Mouse (Mus musculus) neutrophil, adult 83 days (primary cell): ENCODE data around the gene Mrpl43. TPM values are rescaled to one million over a fixed set of nuclear protein-coding genes. Genes with fewer than 3 reads are reported as not detected.

ENCODE experiments used
- total RNA-seq, 2 experiments: library from RNA; stranded (reverse); gene quantifications; one replicate each; pipeline ENCODE4 v1.2.4; 2023

The Mrpl43 gene
- total RNA-seq: 10 to 100 TPM; 25.1 to 25.4 TPM

DNA sequence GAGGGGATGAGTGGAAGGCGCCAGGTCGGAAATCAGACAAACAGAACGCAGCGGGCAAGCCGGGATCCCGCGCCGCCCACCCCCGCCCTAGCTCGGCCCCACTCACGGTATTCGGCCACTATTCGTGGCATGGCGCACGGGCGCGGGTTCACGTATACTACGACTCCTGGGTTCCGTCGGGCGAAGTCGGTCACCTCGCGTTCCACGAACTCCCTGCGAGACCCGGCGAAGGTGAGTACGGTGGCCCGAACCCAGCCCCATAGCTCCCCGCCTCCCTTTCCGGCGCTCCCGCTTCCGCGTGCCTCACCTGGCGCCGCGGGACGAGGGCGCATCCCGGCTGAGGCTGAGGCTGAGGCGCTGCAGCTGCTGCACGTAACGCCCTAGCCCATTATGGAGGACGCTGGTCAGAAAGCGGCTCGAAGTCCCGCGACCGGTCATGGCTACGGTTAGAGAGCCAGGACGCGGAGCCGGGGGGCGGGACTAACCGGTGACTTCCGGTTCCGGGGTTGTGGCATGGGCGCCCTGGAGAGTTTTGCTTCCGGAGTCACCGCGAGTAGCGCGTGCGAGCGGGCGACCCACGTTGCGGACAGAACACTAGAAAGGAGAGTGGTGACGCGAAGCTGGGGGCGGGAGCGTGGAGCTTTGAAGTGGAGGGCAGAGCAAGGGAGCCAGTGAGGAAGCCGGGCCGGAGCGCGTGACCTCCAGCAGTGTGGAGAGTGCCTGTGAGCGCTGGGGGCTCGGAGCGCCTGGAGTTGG, at the start of gene Mrpl43:
Gene Mrpl43 (minus strand): TSS at position 486 of the 756 bp plus-strand sequence.

DNA sequence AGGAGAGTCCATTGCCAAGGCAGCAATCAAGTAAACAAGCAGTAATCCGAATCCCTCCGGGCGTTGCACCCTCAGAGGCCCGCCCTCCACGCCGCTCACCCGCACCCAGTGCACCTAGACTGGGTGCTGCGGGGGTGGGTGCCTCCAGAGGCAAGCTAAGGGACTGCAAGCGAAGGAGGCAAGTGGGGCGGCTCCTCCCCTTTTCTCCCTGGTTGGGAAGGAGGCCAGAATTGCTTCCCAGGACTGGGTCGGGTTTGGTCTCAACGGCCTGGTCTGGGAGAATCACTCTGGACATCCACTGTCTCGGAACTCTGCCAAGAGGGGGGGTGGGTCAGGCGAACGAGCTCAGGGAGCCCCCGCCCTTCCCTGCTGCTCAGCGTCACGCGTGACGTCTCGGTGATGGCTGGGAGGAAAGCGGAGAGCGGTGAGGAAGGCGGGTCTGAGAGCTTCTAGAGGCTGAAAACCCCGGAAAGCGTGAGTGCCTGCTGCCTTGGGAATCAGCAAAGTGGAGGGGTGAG, 41.2 kb upstream of the Mrpl43 start, which contains the start of gene Sfxn3:
Gene Sfxn3 (plus strand): TSS at position 87 of the 518 bp plus-strand sequence.

DNA sequence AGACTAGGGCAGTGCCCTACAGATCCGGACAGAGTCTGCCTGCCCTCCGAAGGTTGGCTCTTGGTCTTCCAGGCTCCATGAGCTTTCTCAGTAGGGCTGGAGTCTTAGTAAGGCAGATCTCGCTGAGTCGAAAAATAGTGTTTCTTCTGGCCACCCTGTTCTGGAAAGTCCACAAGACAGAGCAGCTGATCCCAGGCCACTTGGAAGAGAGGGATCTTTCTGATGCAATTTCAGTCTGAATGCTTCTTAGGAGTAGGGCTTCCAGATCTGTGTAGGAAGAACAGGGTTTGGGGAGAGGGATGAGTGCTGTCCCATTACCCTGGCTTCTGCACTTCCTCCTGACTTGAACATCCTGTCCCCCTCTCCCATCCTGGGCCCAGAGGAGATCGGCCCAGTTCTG, 39.4 kb upstream of the Mrpl43 start, which contains the start of gene Pdzd7:
Gene Pdzd7 (minus strand): TSS at position 67 of the 400 bp plus-strand sequence.

DNA sequence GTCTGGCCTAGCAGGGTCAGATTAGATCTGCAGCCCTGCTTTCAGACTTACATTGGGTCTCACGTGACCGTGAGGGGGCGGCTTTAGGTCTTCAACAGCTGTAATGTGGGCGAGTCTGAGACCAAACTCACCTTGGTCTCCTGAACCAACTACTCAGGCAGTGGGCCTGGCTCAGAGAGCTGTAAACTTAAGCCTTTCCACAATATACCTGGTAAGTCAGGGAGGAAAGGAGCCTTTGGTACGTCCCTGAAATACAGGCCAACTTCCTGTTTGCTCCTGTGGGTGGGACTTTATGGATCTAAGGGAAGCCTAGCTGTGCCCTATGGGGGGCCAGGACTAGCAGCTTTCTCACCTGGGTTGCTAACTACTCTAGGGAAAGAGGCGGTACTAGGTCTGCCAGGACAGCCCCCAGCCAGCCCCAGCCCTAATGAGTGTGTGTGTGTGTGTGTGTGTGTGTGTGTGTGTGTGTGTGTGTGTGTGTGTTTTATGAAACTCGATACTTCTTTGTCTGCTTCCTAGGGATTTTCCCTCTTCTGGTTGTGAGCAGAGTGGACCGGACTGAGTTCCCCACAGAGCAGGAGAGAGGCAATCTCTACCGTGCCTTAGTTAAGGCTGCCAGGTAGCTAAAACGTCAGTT, 8.2 kb upstream of the Mrpl43 start, which contains the start of gene Lzts2:
Gene Lzts2 (plus strand): TSS at position 80 of the 637 bp plus-strand sequence.

DNA sequence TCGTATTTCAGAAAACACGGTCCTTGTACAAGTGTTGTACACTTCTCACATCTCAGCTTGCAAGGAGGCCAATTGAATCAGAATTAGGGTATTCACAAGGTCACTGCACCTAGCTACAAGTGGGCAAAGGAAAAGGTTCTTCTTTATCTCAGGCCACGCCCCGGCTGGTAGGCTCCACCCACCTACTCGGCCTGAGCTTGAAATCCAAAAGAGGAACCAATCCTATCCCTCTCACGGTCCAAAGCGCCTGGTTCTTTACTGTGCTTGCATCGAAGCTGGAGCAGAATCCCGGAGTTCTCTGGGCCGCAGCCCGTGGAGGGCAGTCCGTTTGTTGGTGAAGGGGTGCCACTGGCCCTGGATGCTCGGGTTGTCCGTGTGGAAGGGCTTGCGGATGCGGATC, 798 bp downstream of the Mrpl43 start, which contains the start of gene Twnk:
Gene Twnk (plus strand): TSS at position 220 of the 400 bp plus-strand sequence.

DNA sequence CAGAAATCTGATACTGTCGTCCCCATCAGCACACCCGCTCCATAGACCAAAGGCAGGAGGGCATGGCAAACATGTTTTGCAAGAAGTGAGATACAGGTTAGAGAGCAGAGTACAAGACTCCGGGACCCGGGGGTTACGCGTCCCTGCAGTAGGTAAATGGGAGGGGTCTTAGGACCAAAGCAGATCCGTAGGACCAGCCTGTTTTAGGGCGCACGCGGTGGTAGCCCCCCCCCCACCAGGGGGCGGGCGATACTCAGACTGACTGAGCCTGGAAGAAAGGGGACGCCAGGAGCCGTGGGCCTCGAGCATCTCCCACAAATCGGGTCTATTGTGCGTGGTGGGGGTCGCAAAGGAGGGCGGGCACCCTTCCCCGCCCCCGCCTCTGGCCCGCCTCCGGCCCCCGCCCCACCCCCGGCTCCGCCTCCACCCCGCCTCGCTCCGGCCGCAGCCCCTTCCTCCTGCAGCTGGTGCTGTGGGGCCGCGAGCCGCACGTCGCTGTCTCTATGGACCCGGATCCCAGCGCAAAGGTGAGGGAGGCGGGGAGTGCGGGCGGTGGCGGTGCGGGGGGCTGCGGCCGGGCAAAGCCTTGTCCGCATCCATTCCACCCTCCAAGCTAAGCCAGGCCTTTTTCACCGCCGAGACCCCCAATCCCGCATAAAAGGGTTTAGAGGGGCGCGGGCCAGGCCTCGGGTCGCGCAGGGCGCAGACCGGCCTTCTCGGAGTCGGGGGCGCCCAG, 17.2 kb downstream of the Mrpl43 start, which contains the start of gene Sema4g:
Gene Sema4g (plus strand): TSS at position 271 of the 736 bp plus-strand sequence.

Other genes with a start within 250 kb of the Mrpl43 start
- gene Slf2, start 75.3 kb downstream of the Mrpl43 start, total RNA-seq: 10 to 100 TPM; 25.6 to 26.8 TPM
- gene Sema4g, start 17.3 kb downstream of the Mrpl43 start, total RNA-seq: under 1 TPM; 0.11 to 0.28 TPM
- 1 to 10 TPM; 5.0 to 5.9 TPM for gene Twnk, start 779 bp downstream of the Mrpl43 start, total RNA-seq
- gene Lzts2, start 8.0 kb upstream of the Mrpl43 start, total RNA-seq: under 1 TPM; 0.37 to 0.49 TPM
- gene Pdzd7, start 39.3 kb upstream of the Mrpl43 start, total RNA-seq: not detected
- 10 to 100 TPM; 13.6 to 17.1 TPM for gene Sfxn3, start 41.1 kb upstream of the Mrpl43 start, total RNA-seq
- 1 to 10 TPM in 1 of 2 experiments, under 1 TPM in 1; 0.57 to 1.3 TPM for gene Kazald1, start 68.8 kb upstream of the Mrpl43 start, total RNA-seq
- gene Tlx1, start 144.2 kb upstream of the Mrpl43 start, total RNA-seq: not detected
- gene Lbx1, start 229.4 kb upstream of the Mrpl43 start, total RNA-seq: not detected